Mouse (Mus musculus) CH12.LX (cell line): ENCODE measurements around the gene Gtse1. TPM values are rescaled to one million over a fixed set of nuclear protein-coding genes. Genes with fewer than 3 reads are reported as not detected.
A peak's percentile ranks its signal among the peaks of the same experiment; 100 is the strongest.

ENCODE experiments used
- DNase-seq: peaks from one replicate; pipeline ENCODE4 v3.0.0-alpha.2; 2013; ENCODE audit errors: extremely low read depth
- H3K27ac ChIP-seq: 2 replicates; pipeline ENCODE4 v1.5.1; 2012; ENCODE audit warnings: low read depth, mild to moderate bottlenecking, control low read depth, moderate library complexity; ENCODE audit not compliant: insufficient read depth
- H3K27me3 ChIP-seq: replicated peaks from 2 replicates; pipeline ENCODE3; 2012; ENCODE audit warnings: inconsistent platforms
- H3K36me3 ChIP-seq, 2 experiments: replicated peaks in 1 of 2; 2 replicates each; pipeline versions ENCODE3 to v1.6.1; 2012; ENCODE audit warnings: inconsistent platforms in 1 of 2, low read length in 1 of 2, mild to moderate bottlenecking in 1 of 2, mixed read lengths in 1 of 2, moderate library complexity in 1 of 2; ENCODE audit not compliant: control insufficient read depth in 1 of 2, insufficient read depth in 1 of 2
- H3K4me1 ChIP-seq, 2 experiments: 2 replicates each; pipeline ENCODE4 v1.6.1; 2012; ENCODE audit warnings: inconsistent platforms in 1 of 2, moderate library complexity in 1 of 2; ENCODE audit not compliant: insufficient read depth in 2 of 2, control insufficient read depth in 1 of 2
- H3K4me2 ChIP-seq: 2 replicates; pipeline ENCODE4 v1.6.1; 2012; ENCODE audit warnings: low read depth, mild to moderate bottlenecking, control low read depth; ENCODE audit not compliant: poor library complexity, insufficient read depth, severe bottlenecking
- H3K4me3 ChIP-seq, 3 experiments: fragments of 150-350 bp in 1 of 3; sonication (generic) in 1 of 3; replicated peaks in 1 of 3; 2 replicates each; pipeline versions ENCODE3 to v1.5.1; 2011 to 2012; ENCODE audit warnings: low read depth in 2 of 3, low read length in 2 of 3, mild to moderate bottlenecking in 2 of 3, moderate library complexity in 2 of 3, control low read depth in 1 of 3, improper control_type of control experiment in 1 of 3, inconsistent platforms in 1 of 3, mixed read lengths in 1 of 3; ENCODE audit not compliant: poor library complexity in 1 of 3
- H3K79me2 ChIP-seq: replicated peaks from 2 replicates; pipeline ENCODE4 v1.6.1; 2012; ENCODE audit warnings: mild to moderate bottlenecking, moderate library complexity; ENCODE audit not compliant: control insufficient read depth, poor library complexity, insufficient read depth, severe bottlenecking; ENCODE audit errors: extremely low read depth
- H3K9ac ChIP-seq: 2 replicates; pipeline ENCODE4 v1.6.1; 2012; ENCODE audit warnings: low read depth, mild to moderate bottlenecking, control low read depth, moderate library complexity; ENCODE audit not compliant: insufficient read depth
- H3K9me3 ChIP-seq: replicated peaks from 2 replicates; pipeline ENCODE3; 2012; ENCODE audit warnings: low read length, inconsistent platforms, mixed read lengths
- BHLHE40 ChIP-seq: IDR thresholded peaks from 2 replicates; pipeline ENCODE4 v1.6.1; 2011; ENCODE audit warnings: mild to moderate bottlenecking, low read depth, low read length, improper control_type of control experiment
- CHD1 ChIP-seq: IDR thresholded peaks from 2 replicates; pipeline ENCODE4 v1.6.1; 2012; ENCODE audit warnings: low read depth, low read length, improper control_type of control experiment, inconsistent platforms
- CHD2 ChIP-seq: IDR thresholded peaks from 2 replicates; pipeline ENCODE4 v1.6.1; 2011; ENCODE audit warnings: low read length, improper control_type of control experiment
- EP300 ChIP-seq: IDR thresholded peaks from 2 replicates; pipeline ENCODE4 v1.6.1; 2011; ENCODE audit warnings: low read length, improper control_type of control experiment
- GABPA ChIP-seq: IDR thresholded peaks from 2 replicates; pipeline ENCODE4 v1.6.1; 2012; ENCODE audit warnings: low read depth, low read length, improper control_type of control experiment, inconsistent platforms; ENCODE audit not compliant: insufficient replicate concordance
- IRF4 ChIP-seq: IDR thresholded peaks from 2 replicates; pipeline ENCODE4 v1.6.1; 2014; ENCODE audit warnings: low read depth, mild to moderate bottlenecking, inconsistent platforms, low read length, improper control_type of control experiment
- JUND ChIP-seq: conservative IDR thresholded peaks from 2 replicates; pipeline ENCODE4 v1.6.1; 2011; ENCODE audit warnings: low read depth, low read length, improper control_type of control experiment
- MAX ChIP-seq: IDR thresholded peaks from 2 replicates; pipeline ENCODE4 v1.6.1; 2011; ENCODE audit warnings: low read length, improper control_type of control experiment
- MXI1 ChIP-seq: IDR thresholded peaks from 2 replicates; pipeline ENCODE4 v1.6.1; 2011; ENCODE audit warnings: mild to moderate bottlenecking, low read depth, low read length, improper control_type of control experiment
- MYC ChIP-seq: IDR thresholded peaks from 2 replicates; pipeline ENCODE4 v1.6.1; 2011; ENCODE audit warnings: low read depth, mild to moderate bottlenecking, improper control_type of control experiment, low read length
- NELFE ChIP-seq: IDR thresholded peaks from 2 replicates; pipeline ENCODE4 v1.6.1; 2011; ENCODE audit warnings: low read depth, low read length, improper control_type of control experiment
- PAX5 ChIP-seq: IDR thresholded peaks from 2 replicates; pipeline ENCODE4 v1.6.1; 2012; ENCODE audit warnings: low read length, inconsistent platforms, mixed read lengths
- POLR2A ChIP-seq: IDR thresholded peaks from 2 replicates; pipeline ENCODE4 v1.6.1; 2011; ENCODE audit warnings: low read depth, mild to moderate bottlenecking, improper control_type of control experiment, low read length
- POLR2AphosphoS2 ChIP-seq: IDR thresholded peaks from 2 replicates; pipeline ENCODE4 v1.6.1; 2011; ENCODE audit warnings: low read depth, low read length, improper control_type of control experiment
- RAD21 ChIP-seq: IDR thresholded peaks from 2 replicates; pipeline ENCODE4 v1.6.1; 2011; ENCODE audit warnings: low read depth, mild to moderate bottlenecking, low read length, improper control_type of control experiment, moderate library complexity
- SIN3A ChIP-seq: IDR thresholded peaks from 2 replicates; pipeline ENCODE4 v1.6.1; 2012; ENCODE audit warnings: low read length, improper control_type of control experiment, inconsistent platforms
- SMC3 ChIP-seq: IDR thresholded peaks from 2 replicates; pipeline ENCODE4 v1.6.1; 2011; ENCODE audit warnings: low read depth, low read length, improper control_type of control experiment
- TBP ChIP-seq: conservative IDR thresholded peaks from 2 replicates; pipeline ENCODE4 v1.6.1; 2011; ENCODE audit warnings: low read depth, low read length, improper control_type of control experiment
- UBTF ChIP-seq: IDR thresholded peaks from 2 replicates; pipeline ENCODE4 v1.6.1; 2012; ENCODE audit warnings: low read depth, mild to moderate bottlenecking, inconsistent platforms, low read length, improper control_type of control experiment, moderate library complexity
- USF1 ChIP-seq: IDR thresholded peaks from 2 replicates; pipeline ENCODE4 v1.6.1; 2014; ENCODE audit warnings: low read depth, mild to moderate bottlenecking, inconsistent platforms, low read length, improper control_type of control experiment
- USF2 ChIP-seq: conservative IDR thresholded peaks from 2 replicates; pipeline ENCODE4 v1.6.1; 2011; ENCODE audit warnings: low read depth, low read length, improper control_type of control experiment
- ZC3H11A ChIP-seq: IDR thresholded peaks from 2 replicates; pipeline ENCODE4 v1.6.1; 2012; ENCODE audit warnings: low read depth, mild to moderate bottlenecking, inconsistent platforms, low read length, improper control_type of control experiment
- ZKSCAN1 ChIP-seq: IDR thresholded peaks from 2 replicates; pipeline ENCODE4 v1.6.1; 2012; ENCODE audit warnings: low read depth, inconsistent platforms, low read length, improper control_type of control experiment, borderline replicate concordance
- ZNF384 ChIP-seq: IDR thresholded peaks from 2 replicates; pipeline ENCODE4 v1.6.1; 2012; ENCODE audit warnings: low read depth, low read length, improper control_type of control experiment, inconsistent platforms
- dilution Hi-C: fragments of 300-500 bp; cut with MboI; formaldehyde crosslinking; loops from 2 replicates; pipeline ENCODE4 v1.14.3; 2020; ENCODE audit warnings: low sequenced_read_pairs; ENCODE audit not compliant: extremely low pct_unique_long_range_greater_than_20kb, extremely low pct_ligation_motif_present
- in situ Hi-C: fragments of 300-500 bp; cut with MboI; formaldehyde crosslinking; loops from 3 replicates; pipeline ENCODE4 v1.14.3; 2019; ENCODE audit warnings: low sequenced_read_pairs, low pct_ligation_motif_present, low pct_unique_long_range_greater_than_20kb, mixed read lengths
- polyA plus RNA-seq: library from polyadenylated mRNA; unstranded; fragments of >175 nt; gene quantifications from 2 replicates; pipeline ENCODE4 v1.2.1, GENCODE M21; 2012; ENCODE audit warnings: low read depth; ENCODE audit not compliant: insufficient read length
- total RNA-seq, 2 experiments: library from RNA; depleted of rRNA; stranded (reverse); fragments of 300-350 nt in 1 of 2; fragments of >200 nt in 1 of 2; gene quantifications; 2 replicates each; pipeline ENCODE4 v1.2.3; 2012 to 2014

The Gtse1 gene
- total and polyA plus RNA-seq, 3 experiments = 32.8 to 40.1 (median 37.4) TPM

DNA sequence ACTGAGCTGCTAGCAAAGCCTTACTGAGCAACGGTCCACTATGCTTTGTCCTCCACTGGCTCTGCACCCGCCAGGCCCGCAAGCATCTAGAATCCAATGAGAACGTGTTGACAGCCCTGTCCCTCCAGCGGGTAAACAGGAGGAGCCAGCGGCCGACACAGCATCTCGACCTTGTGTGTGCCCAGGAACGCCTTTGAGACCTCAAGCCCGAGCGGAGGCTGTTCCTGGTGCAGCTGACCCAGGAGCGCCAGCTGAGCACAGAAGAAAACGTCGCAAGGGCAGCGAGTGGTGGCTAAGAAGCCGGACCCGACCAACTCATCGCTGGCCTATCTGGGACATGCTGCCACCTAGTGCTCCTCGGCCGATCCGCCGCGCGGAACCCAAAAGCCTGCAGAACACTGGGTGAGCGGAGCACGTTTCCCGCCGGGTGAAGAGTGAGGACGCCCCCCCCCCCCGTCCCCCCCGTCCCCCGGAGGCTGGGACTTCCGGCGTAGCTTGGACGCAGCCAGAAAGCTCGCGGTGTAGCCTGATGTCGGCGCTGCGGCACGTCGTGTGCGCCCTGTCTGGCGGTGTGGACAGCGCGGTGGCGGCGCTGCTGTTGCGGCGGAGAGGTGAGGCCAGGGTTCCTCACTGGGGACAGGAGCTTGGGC is 19.4 kb downstream of the Gtse1 start, which contains the start of gene Trmu (continued):
- TF ChIP-seq USF2 = no peak
- peak; percentile 53 for TF ChIP-seq RAD21
- no peak for TF ChIP-seq TBP
- no peak for TF ChIP-seq BHLHE40
- no peak for TF ChIP-seq EP300
- peak; percentile 80 for TF ChIP-seq SIN3A
- no peak for TF ChIP-seq CHD1
- TF ChIP-seq PAX5 = no peak
- no peak for TF ChIP-seq GABPA
- no peak for TF ChIP-seq ZC3H11A
- TF ChIP-seq JUND = no peak
- TF ChIP-seq POLR2AphosphoS2 = no peak
- peak; percentile 75 for TF ChIP-seq MXI1
- peak; percentile 93 for TF ChIP-seq POLR2A
- peak; percentile 72 for TF ChIP-seq SMC3
- no peak for TF ChIP-seq ZNF384
- 0 out of 2 replicates have a peak, but pooled peaks have one; percentile 39 for TF ChIP-seq UBTF
- TF ChIP-seq MYC = peak; percentile 76; the same call in 1 of the 2 replicates
- TF ChIP-seq USF1 = no peak
- TF ChIP-seq NELFE = peak; percentile 84; the same call in 1 of the 2 replicates
- TF ChIP-seq CHD2 = peak; percentile 21; the same call in 1 of the 2 replicates
- TF ChIP-seq IRF4 = peak; percentile 54; the same call in 1 of the 2 replicates

DNA sequence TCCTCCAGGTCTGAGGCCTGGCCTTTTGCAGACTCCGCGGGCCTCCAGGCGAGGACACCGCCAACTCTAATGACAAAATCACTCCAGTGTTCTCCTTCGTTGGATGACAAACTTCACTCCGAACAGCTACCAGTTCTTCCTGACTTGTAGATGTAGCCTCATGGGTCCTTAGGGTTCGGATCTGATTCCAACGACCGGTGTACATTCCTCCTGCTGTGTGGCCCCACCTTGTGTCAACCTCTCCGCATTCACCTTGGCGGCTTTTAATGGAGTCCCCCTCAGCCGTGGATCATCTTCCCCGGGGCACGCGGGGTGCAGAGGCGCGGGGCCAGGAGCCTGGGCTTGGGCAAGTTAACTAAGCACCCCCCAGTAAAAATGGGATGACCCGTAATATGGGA is 20.0 kb downstream of the Gtse1 start:
- H3K27ac ChIP-seq = peak overlapping the region; percentile 16; the same call in 1 of the 2 replicates
- TF ChIP-seq ZKSCAN1 (no peak), MAX (peak; percentile 9; the same call in 1 of the 2 replicates)
- no peaks in the 10 kb centered on the region for H3K27me3 ChIP-seq
- peak overlapping the region; percentile 57 for H3K9ac ChIP-seq
- DNase-seq = no peak
- H3K4me2 ChIP-seq = peak overlapping the region; percentile 94
- H3K36me3 ChIP-seq = peaks cover 35 to 63% of the 10 kb centered on the region in 2 experiments
- H3K79me2 ChIP-seq = no peaks in the 10 kb centered on the region
- H3K4me1 ChIP-seq = peaks cover 4 to 15% of the 10 kb centered on the region in 2 experiments
- H3K9me3 ChIP-seq = no peaks in the 10 kb centered on the region
- dilution Hi-C loops = no loop called here
- in situ Hi-C loops = no loop called here
- peak overlapping the region; percentile 80 to 97 (median 86) for H3K4me3 ChIP-seq
